Mouse (Mus musculus) thymus, postnatal 0 days (tissue): ENCODE results near the gene Snrpf. TPM values are rescaled to one million over a fixed set of nuclear protein-coding genes. Genes with fewer than 3 reads are reported as not detected.

Source experiments
- DNase-seq: peaks from one replicate; pipeline ENCODE4 v3.0.0-alpha.2; 2015; ENCODE audit warnings: low spot score
- polyA plus RNA-seq: library from polyadenylated mRNA; unstranded; fragments of >200 nt; fragmentation: Nextera tagmentation; extraction: Ambion mirVana; gene quantifications from 2 replicates; pipeline ENCODE4 v1.2.1, GENCODE M21; 2015

Gene Snrpf
- 170 and 188 TPM in 2 replicates for polyA plus RNA-seq

DNA sequence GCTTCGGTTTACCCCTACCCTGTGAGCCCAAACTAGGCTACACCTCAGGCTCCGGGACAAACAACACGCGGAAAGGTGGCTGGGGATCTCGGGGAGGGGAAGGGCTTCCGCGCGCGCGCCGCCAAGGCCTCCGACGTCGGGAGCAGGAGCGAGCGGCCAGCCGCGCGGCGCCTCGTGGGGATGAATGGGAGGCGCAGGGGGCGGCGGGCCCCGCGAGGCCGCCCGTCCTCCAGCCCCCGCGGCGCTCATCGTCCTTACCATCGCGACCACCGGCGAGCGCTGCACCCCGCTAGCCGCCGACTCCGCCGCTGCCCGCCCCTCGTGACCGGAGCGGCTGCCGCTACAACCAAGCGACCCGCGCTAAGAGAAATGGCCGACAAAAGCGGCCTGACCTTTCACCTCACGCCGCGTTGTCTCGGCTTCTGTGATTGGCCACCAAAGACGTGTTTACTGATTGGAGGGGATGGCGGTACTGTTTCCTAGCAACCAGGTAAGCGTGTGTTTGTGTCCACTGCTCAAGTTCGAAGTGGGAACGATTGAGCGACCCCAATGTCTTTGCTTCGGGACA lies at the start of gene Snrpf:
Snrpf (minus strand) TSS at position 426 of the 568 bp plus-strand sequence.
- peak; percentile 96 for DNase-seq

DNA sequence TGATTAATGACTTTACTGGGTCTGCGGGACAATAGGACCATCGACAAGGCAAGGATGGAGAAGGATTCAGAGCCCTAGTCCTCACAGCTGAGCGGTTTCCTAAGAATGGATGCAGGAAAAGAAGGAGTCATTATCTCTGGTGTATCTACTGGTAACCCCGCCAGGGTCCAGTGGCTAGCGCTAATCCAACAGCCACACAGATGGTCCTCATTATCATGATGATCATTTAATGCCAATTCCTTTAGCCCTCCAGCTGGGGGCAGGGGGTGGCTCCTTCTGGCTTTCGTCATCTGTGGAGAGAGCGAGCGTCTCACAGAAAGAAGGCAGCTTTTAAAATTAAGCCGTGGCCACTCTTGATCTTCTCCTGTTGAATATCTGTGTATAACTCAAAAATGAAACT lies 46.4 kb upstream of the Snrpf start:
- DNase-seq, result no peak

DNA sequence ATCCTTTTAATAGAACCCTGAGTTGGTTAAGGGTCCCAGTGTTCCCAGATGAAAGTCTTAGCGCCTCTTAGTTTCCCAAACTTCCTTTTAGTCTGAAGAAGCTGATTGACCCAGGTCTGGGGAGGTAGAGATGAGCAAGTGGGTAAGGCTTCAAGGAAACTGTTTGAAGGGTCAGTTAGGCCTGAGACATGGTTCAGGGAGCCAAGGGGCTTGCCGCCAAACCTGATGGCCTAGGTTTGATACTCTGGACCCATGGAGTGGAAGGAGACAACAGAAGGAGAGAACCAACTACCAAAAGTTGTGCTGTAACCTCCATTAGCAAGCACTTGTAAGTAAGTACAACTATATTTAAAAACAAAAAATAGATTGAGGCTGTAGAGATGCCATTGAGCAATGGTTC lies 44.5 kb upstream of the Snrpf start:
- no peak for DNase-seq

DNA sequence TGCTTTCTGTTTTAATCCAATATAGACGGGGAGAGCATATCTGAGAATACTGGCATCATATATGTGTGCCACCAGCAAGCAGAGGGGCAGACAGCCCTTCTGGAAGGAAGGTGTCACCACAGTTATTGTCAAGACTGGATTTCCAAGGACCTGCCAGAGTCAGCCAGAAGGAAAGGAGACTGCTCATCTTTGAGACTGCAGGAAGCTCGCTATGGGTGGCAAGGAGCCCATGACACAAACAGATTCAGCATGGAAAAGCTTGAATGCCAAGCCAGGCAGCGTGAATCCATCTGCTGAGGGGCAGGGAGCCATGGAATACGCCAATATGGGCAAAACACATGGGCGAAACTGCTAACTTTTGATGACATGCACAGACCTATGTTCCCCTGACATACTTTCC lies 44.1 kb upstream of the Snrpf start:
- no peak for DNase-seq

DNA sequence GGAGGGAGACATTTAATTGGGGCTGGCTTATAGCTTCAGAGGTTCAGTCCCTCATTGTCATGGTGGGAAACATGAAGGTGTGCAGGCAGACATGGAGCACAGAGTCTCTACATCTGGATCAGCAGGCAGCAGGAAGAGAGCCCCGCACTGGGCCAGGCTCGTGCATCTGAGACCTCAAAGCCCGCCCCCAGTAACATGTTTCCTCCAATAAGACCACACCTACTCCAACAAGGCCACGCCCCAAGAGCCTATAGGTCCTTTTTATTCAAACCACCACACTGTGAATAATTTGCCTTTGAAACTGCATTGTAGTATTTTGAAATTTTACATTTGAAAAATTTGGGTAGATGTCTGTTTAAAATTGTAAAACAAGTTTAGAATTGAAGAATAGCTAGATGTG lies 42.6 kb upstream of the Snrpf start:
- DNase-seq, result no peak

DNA sequence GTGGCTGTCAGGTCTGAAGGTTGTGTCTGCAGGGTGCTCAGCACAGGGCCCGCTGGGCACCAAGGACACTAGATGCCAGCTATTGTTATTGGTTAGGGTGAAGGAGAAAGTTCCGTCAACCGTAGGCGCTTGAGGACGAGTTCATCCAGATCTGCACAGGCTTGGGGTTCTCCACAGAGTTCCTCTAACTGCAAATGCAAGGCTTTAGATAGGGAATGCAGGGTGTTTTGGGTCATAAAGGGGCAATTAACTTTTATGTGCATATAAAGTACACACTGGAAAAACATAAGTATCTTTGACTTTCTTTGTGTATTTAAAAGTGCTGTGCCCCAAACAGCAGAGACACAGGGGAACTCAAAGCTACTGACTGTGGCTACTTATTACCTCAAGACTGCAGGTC lies 40.8 kb upstream of the Snrpf start:
- no peak for DNase-seq

DNA sequence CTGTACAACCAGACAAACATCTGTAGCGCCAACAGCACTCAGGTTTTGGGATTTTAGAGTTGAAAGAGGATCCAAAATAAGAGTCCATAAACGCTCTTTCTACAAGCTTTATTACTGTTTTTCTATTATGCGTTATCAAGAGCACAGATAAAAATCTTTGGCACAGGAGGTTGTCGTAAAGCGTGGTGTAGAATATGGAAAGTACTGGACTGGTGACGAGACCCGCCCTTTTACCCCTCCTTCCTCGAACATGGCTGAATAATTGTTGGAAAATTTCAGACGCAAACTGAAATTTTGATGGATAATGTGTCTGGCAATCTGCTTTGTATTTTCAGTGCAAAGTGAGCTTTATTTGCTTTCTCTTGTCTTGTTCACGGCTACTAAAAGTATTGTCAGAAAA lies 34.6 kb upstream of the Snrpf start:
- DNase-seq, result no peak

DNA sequence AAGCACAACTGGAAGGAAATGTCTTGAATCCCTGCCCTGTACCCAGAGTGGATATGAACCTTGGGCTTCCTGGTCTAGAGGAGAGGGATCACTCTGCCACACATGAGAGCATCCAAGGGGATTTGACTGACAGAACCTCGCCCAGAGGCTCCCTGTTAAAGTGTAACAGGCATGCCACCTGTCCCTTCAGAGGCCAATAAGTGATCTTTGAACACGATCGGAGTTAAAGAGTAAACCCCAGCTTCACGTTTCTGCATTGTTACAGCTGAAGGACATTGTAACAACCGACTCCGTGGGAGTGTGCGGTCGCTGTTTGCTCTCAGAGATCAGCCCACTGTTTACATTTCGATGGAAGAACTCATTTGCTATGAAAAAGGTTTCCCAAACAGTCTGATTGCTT lies 34.2 kb upstream of the Snrpf start:
- DNase-seq, result no peak

DNA sequence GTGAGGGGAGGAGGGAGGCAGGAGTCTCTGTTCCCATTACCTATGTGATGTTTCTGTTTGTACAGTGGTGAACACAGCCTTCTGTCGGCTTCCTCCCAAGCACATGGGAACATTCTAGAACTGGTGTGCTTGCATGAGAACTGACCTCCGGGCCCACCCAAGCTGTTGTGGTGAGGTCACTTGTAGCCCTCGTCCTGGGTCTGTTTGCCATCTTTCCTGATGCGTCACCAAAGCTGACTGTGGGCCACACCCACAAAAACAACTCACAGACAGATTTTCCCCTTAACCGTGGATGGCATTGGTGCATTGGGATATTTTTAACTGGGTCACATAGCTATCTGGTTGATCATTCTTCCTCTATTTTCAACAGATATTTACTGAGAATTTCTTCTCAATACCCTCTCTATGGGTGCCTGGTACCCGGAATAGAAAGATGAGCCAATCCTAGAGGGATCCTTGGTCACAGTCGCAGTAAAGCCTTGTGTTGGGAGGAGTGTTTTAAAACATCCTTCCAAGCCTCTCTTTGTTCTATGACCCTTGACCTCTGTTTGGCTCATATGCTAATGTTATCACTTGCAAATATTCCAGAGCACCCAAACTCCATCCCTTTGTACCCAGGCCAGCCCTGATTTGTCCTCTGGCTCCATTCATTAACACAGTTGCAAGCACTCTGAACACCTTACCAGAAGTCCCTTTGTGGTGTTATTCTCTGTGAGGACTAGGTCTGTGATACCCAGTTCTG lies 31.1 kb upstream of the Snrpf start:
- no peak for DNase-seq

DNA sequence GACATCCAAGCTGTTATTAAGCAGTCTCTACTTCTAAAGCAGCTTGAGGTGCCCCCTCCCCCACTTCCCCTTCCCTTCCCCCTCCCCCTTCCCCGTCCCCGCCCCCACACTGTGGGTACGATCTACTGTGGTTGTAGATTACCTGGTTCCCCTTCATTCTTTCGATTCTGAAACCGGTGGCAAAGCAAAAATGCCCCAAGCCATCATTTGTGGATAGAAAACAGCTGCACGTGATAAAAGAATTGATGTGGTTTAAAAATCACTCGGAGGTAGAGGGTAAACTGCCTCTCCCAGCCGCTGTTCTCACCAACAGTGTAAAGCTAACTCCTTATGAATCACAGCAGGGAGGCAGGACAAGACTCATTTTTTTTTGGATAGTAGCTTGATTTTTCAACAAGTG lies 25.3 kb upstream of the Snrpf start:
- peak; percentile 40 for DNase-seq

DNA sequence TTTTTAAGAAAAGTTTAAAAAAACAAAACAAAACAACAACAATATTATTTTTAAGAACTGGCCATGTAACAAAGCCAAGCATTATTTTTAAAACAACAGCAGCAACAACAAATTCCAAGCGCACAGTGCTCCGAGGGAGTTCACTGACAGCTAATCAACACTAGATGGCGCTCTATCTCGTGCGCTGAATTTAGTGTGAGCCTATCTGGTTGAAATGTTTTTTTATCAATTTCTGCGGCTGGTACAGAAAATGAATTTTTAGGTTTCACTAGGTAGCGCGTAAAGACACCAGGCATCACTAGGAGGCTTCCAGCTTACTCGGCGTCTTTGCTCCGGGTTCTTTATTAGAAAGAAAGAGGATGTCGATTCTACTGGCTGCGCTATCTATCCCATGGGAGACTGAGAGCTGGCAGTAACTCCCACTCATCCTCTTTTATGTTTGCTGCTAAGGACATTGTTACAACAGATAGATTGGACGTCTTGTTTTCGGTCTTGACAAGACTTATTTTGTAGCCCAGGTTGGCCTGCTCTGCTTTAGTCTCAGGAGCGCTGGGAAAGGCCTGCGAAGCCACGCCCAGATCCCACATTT lies 22.0 kb upstream of the Snrpf start:
- peak; percentile 64 for DNase-seq

DNA sequence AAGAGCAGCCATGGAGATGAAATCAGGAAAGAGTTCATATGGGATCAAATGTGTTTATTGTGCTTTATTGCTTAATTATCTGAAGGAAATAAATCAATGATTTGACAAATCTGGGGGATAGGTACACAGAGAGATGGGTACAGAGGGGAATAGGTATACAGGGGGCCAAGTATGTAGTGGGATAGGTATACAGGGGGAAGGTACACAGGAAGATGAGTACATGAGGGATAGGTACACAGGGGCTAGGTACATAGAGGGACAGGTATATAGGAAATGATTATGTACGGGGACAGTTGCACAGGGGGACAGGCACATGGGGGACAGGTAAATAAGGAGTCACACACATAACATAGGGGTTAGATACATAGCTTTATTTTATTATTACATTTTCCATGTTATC lies 21.4 kb upstream of the Snrpf start:
- DNase-seq, result no peak

DNA sequence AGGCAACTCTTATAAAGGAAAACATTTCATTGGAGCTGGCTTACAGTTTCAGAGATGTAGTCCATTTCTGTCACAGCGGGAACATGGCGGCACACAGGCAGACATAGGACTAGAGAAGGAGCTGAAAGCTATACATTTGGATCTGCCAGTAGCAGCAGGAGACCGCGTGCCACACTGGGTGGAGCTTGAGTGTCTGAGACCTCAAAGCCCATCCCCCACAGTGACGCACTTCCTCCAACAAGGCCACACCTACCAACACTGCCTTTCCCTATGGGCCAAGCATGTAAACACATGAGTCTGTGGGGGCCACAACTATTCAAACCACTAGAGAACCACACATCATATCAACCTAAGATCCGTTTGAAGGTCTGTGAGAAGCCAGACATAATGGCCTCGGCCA lies 19.7 kb upstream of the Snrpf start:
- no peak for DNase-seq

DNA sequence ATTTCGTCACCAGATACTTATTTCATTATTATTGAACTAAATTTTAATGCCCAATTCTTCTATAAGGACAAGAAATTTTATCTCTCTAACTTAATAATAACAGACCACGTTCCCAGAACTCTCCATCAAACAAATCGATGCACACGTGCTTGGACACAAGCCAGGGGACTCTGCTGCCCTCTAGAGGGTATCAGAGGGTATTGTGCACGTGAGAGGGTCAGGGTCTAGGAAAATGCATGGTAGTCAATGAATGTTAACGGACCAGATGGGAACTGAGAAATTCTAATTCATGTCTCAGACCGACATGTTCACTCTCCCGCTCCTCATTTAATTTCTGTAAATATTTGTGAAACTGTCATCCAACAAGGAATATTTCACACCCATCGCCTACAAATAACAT lies 18.5 kb upstream of the Snrpf start:
- DNase-seq, result peak; percentile 28

DNA sequence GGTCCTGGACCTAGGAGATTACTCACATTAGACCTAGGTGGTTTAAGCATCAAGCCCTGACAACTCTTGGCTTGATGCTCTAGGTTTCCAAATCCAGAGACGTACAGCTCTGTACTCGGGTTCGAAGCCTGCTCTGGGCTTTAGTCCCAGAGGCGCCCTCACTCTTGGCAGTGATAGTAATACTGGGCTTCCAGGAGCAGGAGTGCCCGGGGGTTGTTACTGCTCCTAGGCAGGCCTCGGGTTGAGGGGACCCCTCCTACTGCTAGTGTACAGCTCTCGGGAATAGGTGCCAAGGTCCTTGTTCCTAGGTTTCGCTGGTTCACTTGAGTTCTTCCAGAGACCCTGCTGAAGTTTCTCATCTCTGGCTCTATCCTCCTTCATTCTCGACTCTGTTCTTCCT lies 16.8 kb upstream of the Snrpf start:
- no peak for DNase-seq

DNA sequence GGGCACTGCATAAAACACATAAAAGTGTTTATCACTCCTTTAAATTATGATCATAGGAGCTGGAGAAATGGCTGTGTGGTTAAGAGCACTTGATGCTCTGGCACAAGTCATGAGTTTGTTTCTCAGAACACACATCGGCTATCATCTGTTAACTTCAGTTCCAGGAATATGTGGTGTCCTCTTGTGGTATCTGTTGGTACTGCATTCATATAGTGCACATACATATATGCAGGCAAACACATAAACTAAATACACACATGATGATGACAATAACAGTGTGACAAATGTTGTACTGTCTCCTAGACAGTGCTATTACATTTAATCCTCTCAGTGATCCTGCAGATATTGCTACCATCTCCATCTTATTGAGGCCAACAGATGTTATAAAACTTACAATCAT lies 13.8 kb upstream of the Snrpf start:
- no peak for DNase-seq

DNA sequence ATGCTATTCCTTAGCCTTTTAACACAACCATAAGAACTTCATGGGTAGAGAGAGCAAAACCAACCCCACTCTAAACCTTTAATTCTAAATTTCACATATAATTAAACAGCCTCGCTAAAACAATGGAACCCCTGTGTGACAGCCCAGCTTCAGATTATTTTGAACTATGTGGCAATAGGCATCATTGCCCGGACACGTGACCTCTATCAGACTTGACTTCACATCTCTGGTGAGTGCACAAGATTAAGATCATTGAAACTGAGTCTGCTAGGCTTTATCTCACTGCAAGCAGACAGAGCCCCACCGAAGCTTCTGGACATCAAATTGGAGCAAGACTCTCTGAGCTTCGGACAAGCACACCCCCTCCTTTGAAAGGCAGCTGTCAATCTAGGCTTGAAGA lies 12.8 kb upstream of the Snrpf start:
- DNase-seq, result no peak

DNA sequence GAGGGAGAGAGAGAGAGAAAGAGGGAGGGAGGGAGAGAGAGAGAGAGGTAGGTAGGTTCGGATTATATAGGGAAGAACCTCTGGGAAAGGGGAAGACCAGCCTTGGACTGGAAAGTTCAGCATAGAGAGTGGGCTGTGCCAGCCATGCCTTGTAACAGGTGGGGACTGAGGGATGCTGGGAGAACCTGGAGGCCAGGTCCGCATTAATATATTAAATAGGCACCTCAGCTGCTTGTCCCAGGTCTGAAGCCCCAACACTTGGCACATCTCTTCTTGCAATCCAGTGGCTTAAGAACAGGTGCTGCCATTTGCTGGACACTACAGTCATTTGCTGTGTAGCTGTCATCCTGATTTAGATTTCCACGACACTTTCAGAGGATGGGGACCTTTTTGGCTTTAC lies 7.1 kb upstream of the Snrpf start:
- DNase-seq, result no peak

DNA sequence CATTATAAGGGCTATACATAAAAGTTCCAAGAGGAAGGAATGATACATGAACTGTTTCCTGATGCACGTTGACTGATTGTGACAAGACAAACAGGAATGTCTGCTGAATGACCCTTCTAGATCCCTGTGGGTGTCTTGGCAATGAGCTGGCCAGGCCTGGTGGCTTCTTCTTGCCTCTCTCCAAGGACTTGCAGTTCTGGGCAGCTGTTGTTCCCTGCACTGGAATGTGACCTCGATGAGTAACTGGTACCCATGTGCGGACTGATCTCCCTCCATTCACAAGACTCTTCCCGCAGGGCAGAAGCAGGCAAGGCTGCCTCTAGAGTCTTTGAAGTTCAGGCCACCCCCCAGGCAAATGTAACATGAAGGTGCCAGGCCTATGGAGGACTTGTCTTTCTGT lies 6.3 kb upstream of the Snrpf start:
- no peak for DNase-seq

DNA sequence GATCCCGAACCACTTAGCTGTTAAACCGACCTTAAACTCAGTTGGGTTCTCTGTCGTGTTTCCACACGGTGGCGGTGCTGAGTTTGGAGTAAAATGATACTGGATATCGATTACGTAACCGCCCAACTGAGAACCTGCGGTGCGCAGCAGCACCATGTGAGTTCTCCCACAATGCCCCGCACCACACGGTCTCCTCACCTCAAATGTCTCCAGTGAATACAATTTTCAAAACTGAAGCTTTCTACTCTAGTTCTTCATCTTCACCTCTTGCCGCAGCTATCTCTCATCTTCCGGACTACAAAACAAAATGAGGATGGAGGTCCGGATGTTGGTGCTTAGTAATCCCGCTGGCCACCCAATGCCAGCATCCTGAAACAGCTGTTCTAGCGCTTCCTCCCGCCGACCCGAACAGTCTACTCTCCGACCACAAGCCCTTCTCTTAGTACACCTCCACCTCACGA lies 4.5 kb upstream of the Snrpf start:
- peak; percentile 80 for DNase-seq

DNA sequence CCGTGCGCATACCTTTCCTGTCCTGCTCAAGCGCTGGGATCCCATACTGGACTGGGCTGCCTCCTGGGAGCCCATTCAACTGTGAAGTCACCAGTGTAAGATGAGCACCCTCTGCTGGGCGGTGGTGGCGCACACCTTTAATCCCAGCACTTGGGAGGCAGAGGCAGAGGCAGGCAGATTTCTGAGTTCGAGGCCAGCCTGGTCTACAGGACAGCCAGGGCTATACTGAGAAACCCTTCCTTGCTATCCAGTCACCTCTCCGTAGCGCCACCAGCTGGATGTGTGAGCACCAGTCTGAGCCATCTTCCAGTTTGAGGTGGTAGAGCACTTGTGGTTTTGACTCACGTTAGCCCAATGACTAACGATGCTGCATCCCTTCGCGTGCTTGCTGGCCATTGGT lies 3.0 kb upstream of the Snrpf start:
- peak; percentile 17 for DNase-seq

DNA sequence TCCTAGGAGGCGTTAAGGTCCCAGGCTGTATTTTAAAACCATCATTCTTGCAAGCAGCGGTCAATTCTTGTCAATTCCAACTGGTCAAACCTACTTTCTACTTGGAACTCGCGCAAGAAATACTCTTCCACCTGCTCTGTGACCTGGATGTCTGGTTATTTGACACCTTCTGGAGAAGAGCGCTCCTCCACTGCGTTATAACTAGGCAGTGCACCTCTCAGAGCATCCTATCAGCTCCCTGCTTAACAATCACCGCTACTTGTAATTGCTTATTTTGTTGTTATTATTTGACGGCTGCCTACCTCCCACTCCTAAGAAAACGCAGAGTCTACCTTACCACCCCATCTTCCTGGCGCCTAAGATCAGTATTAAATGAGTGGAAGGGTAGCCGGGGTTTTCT lies 710 bp downstream of the Snrpf start:
- DNase-seq, result no peak
